ENCODE assay signal across 12 mouse cellular contexts in genomic region chr1:25008456-25009169, GRCm38 (mm10).
DNase-seq lines count a peak whose midpoint lies in the region; ATAC-seq and TF ChIP-seq lines count a peak whose summit lies in the region.
"Had no signal": no experiment of that assay in that cellular context is flagged by ENCODE, and none has a peak within 500 bp of the region (broad histone marks: within the 10 kb centered on the region; RNA-seq: fewer than 3 reads in every experiment).

No protein-coding gene starts in this region.

- no peaks in the 10 kb centered on the region for H3K4me1 ChIP-seq in forebrain, embryonic 14.5 days (ENCODE audit: control insufficient read depth, insufficient read depth, low read length)
- no peaks in the 10 kb centered on the region for H3K4me1 ChIP-seq in forebrain, embryonic 11.5 days (replicated peaks; ENCODE audit: control insufficient read depth, insufficient read depth, low read length)
- no peaks in the 10 kb centered on the region for H3K4me1 ChIP-seq in lung, embryonic 15.5 days
- no peaks in the 10 kb centered on the region for H3K4me1 ChIP-seq in small intestine, adult 2 months (ENCODE audit: control insufficient read depth, insufficient read depth, insufficient read length, low read length)
- no peaks in the 10 kb centered on the region for H3K4me1 ChIP-seq in intestine, embryonic 15.5 days (replicated peaks)
- H3K4me1 ChIP-seq: embryonic facial prominence, embryonic 12.5 days had no signal

- no peaks in the 10 kb centered on the region for H3K36me3 ChIP-seq in forebrain, embryonic 14.5 days (ENCODE audit: control insufficient read depth, insufficient read depth, low read length)
- H3K36me3 ChIP-seq in forebrain, embryonic 11.5 days (ENCODE audit: control insufficient read depth, insufficient read depth, low read length) = no peaks in the 10 kb centered on the region
- H3K36me3 ChIP-seq in lung, embryonic 15.5 days = no peaks in the 10 kb centered on the region
- H3K36me3 ChIP-seq in small intestine, adult 2 months (ENCODE audit: control insufficient read depth, insufficient read depth, low read length) = no peaks in the 10 kb centered on the region
- H3K36me3 ChIP-seq in intestine, embryonic 15.5 days = no peaks in the 10 kb centered on the region
- H3K36me3 ChIP-seq: embryonic facial prominence, embryonic 12.5 days had no signal

- H3K27ac ChIP-seq in forebrain, embryonic 14.5 days (ENCODE audit: low read depth, low read length) = no peak overlapping the region
- no peak overlapping the region for H3K27ac ChIP-seq in forebrain, embryonic 11.5 days (ENCODE audit: low read depth, low read length)
- no peak overlapping the region for H3K27ac ChIP-seq in lung, embryonic 15.5 days
- H3K27ac ChIP-seq in small intestine, adult 2 months (ENCODE audit: insufficient read depth, low read depth, low read length) = 0 out of 2 replicates have a peak overlapping the region, but pooled peaks have one; percentile 22
- no peak overlapping the region for H3K27ac ChIP-seq in intestine, embryonic 15.5 days
- H3K27ac ChIP-seq: embryonic facial prominence, embryonic 12.5 days had no signal

- no peak for TF ChIP-seq CTCF in small intestine, adult 2 months (IDR thresholded peaks at IDR 0.05; ENCODE audit: extremely low read depth, insufficient read length, insufficient replicate concordance, low read depth, low read length)

- no peaks in the 10 kb centered on the region for H3K9me3 ChIP-seq in forebrain, embryonic 14.5 days (replicated peaks; ENCODE audit: control insufficient read depth, low read length)
- H3K9me3 ChIP-seq in forebrain, embryonic 11.5 days (ENCODE audit: control insufficient read depth, low read length) = no peaks in the 10 kb centered on the region
- no peaks in the 10 kb centered on the region for H3K9me3 ChIP-seq in lung, embryonic 15.5 days
- no peaks in the 10 kb centered on the region for H3K9me3 ChIP-seq in intestine, embryonic 15.5 days
- H3K9me3 ChIP-seq: embryonic facial prominence, embryonic 12.5 days had no signal

- intact Hi-C loops in left cerebral cortex, postnatal 14 days (cut with DNase I) = no loop called here

- H3K27me3 ChIP-seq in forebrain, embryonic 14.5 days (replicated peaks; ENCODE audit: control insufficient read depth, insufficient read depth, low read length) = no peaks in the 10 kb centered on the region
- no peaks in the 10 kb centered on the region for H3K27me3 ChIP-seq in forebrain, embryonic 11.5 days (ENCODE audit: control insufficient read depth, insufficient read depth, low read length)
- H3K27me3 ChIP-seq in lung, embryonic 15.5 days = no peaks in the 10 kb centered on the region
- no peaks in the 10 kb centered on the region for H3K27me3 ChIP-seq in small intestine, adult 2 months (ENCODE audit: control insufficient read depth, insufficient read depth, low read length)
- H3K27me3 ChIP-seq in intestine, embryonic 15.5 days (replicated peaks) = no peaks in the 10 kb centered on the region
- H3K27me3 ChIP-seq: embryonic facial prominence, embryonic 12.5 days had no signal

- WGBS in forebrain, embryonic 14.5 days = 62% methylated on average over 8 of the region's 8 CpGs
- 88% methylated on average over 8 of the region's 8 CpGs for WGBS in forebrain, embryonic 11.5 days
- WGBS in lung, embryonic 15.5 days = 24% methylated on average over 8 of the region's 8 CpGs
- 54% methylated on average over 8 of the region's 8 CpGs for WGBS in small intestine, adult 2 months
- 47% methylated on average over 8 of the region's 8 CpGs for WGBS in intestine, embryonic 15.5 days

- H3K4me2 ChIP-seq in forebrain, embryonic 14.5 days (ENCODE audit: low read length) = no peak overlapping the region
- no peak overlapping the region for H3K4me2 ChIP-seq in forebrain, embryonic 11.5 days (ENCODE audit: low read depth, low read length, severe bottlenecking)
- H3K4me2 ChIP-seq in lung, embryonic 15.5 days = no peak overlapping the region
- no peak overlapping the region for H3K4me2 ChIP-seq in intestine, embryonic 15.5 days (replicated peaks)
- H3K4me2 ChIP-seq: embryonic facial prominence, embryonic 12.5 days had no signal

- ATAC-seq in forebrain, embryonic 14.5 days = peak; percentile 44; the same call in 1 of the 2 replicates
- ATAC-seq in forebrain, embryonic 11.5 days (replicated peaks; ENCODE audit: low FRiP score) = no peak
- peak; percentile 46; the same call in 1 of the 2 replicates for ATAC-seq in lung, embryonic 15.5 days (ENCODE audit: borderline replicate concordance, extremely low read depth, low FRiP score, low TSS enrichment)
- ATAC-seq in intestine, embryonic 15.5 days = no peak

- H3K9ac ChIP-seq in forebrain, embryonic 14.5 days (ENCODE audit: low read length) = no peak overlapping the region
- H3K9ac ChIP-seq in forebrain, embryonic 11.5 days (ENCODE audit: low read length) = no peak overlapping the region
- H3K9ac ChIP-seq in lung, embryonic 15.5 days = no peak overlapping the region
- no peak overlapping the region for H3K9ac ChIP-seq in intestine, embryonic 15.5 days
- H3K9ac ChIP-seq: embryonic facial prominence, embryonic 12.5 days had no signal

- peak; percentile 42 for DNase-seq in forebrain, embryonic 14.5 days (ENCODE audit: low spot score)
- no peak for DNase-seq in forebrain, embryonic 11.5 days (ENCODE audit: low spot score)
- no peak for DNase-seq in lung, postnatal 4 days
- peak; percentile 34 to 47 for DNase-seq in left cerebral cortex, postnatal 14 days (ENCODE audit: low spot score in 2 of 2)
- DNase-seq in cerebellum, adult 11-12 months = no peak
- DNase-seq: cerebellum, adult 9-11 months; kidney, postnatal 10 days; thymus, adult 18-20 months had no signal

- no peak for TF ChIP-seq POLR2A in small intestine, adult 2 months (IDR thresholded peaks at IDR 0.05; ENCODE audit: low read depth, low read length)

- H3K4me3 ChIP-seq in forebrain, embryonic 14.5 days (ENCODE audit: low read depth, low read length) = no peak overlapping the region
- H3K4me3 ChIP-seq in forebrain, embryonic 11.5 days (ENCODE audit: low read depth, low read length) = no peak overlapping the region
- H3K4me3 ChIP-seq in lung, embryonic 15.5 days = no peak overlapping the region
- no peak overlapping the region for H3K4me3 ChIP-seq in small intestine, adult 2 months (ENCODE audit: low read depth, low read length)
- H3K4me3 ChIP-seq in intestine, embryonic 15.5 days (replicated peaks) = no peak overlapping the region
- H3K4me3 ChIP-seq: embryonic facial prominence, embryonic 12.5 days had no signal

Comparison
In these comparisons a context has a peak if more than half of its experiments do, and no peak if none do; other contexts are left out.
1. ATAC-seq: peak in forebrain, embryonic 14.5 days (single experiment) and lung, embryonic 15.5 days (single experiment); none in forebrain, embryonic 11.5 days (single experiment) and intestine, embryonic 15.5 days (single experiment).
2. DNase-seq: peak in forebrain, embryonic 14.5 days (single experiment) and left cerebral cortex, postnatal 14 days (2 of 2); none in forebrain, embryonic 11.5 days (single experiment), lung, postnatal 4 days (0 of 2) and cerebellum, adult 11-12 months (single experiment).